Mouse (Mus musculus) hematopoietic stem cell, adult 5-6 weeks (primary cell): ENCODE data around the gene Lyve1. TPM values are rescaled to one million over a fixed set of nuclear protein-coding genes. Genes with fewer than 3 reads are reported as not detected.
A peak's percentile ranks its signal among the peaks of the same experiment; 100 is the strongest.
"Not testable (repeated sequence)": the region's sequence is repeated elsewhere in the genome, so short reads cannot be mapped to it uniquely, and the experiment has no call there.

Experiments used
- ATAC-seq, 2 experiments: fragments of 125-278 bp in 1 of 2; replicated peaks in 1 of 2; 2 replicates each; pipeline ENCODE4 v1.8.0; 2016 to 2017; ENCODE audit warnings: inconsistent platforms in 2 of 2, mild to moderate bottlenecking in 2 of 2, moderate number of reproducible peaks in 2 of 2, low read depth in 1 of 2, moderate TSS enrichment in 1 of 2; ENCODE audit not compliant: low FRiP score in 2 of 2, poor library complexity in 2 of 2, severe bottlenecking in 2 of 2, insufficient read depth in 1 of 2, low TSS enrichment in 1 of 2
- total RNA-seq: library from RNA; stranded (forward); fragments of 172-1452, 232-1000 nt; gene quantifications from 2 replicates; pipeline ENCODE4 v1.2.3, GENCODE M21; 2017

Lyve1 gene
- 0.31 TPM in 1 of 2 replicates, not detected in the other for total RNA-seq

- ATAC-seq: no peak
Observed at GRCm38 (mm10) chr7:110862751-110863289, at the start of gene Lyve1. TSS of gene Lyve1 (minus strand) at chr7:110863239.

- peak; percentile 45 to 72; a peak in 3 of 4 replicates for ATAC-seq
Observed at GRCm38 (mm10) chr7:110908209-110909144, 45.4 kb upstream of the Lyve1 start.

GRCm38 (mm10) chr7:110906566-110906965, 43.5 kb upstream of the Lyve1 start:
- ATAC-seq: no peak

GRCm38 (mm10) chr7:110903226-110903625, 40.2 kb upstream of the Lyve1 start:
- ATAC-seq: peak in 1 of 2 experiments; percentile 36; a peak in 1 of 4 replicates

- no peak for ATAC-seq
Observed at GRCm38 (mm10) chr7:110897202-110897601, 34.2 kb upstream of the Lyve1 start.

GRCm38 (mm10) chr7:110896453-110896852, 33.4 kb upstream of the Lyve1 start:
- ATAC-seq: no peak

GRCm38 (mm10) chr7:110895772-110896171, 32.7 kb upstream of the Lyve1 start:
- ATAC-seq: not testable (repeated sequence)

GRCm38 (mm10) chr7:110894673-110895072, 31.6 kb upstream of the Lyve1 start:
- peak in 1 of 2 experiments; percentile 37; a peak in 1 of 4 replicates for ATAC-seq

GRCm38 (mm10) chr7:110893943-110894610, 31.0 kb upstream of the Lyve1 start:
- ATAC-seq: peak in 1 of 2 experiments; percentile 49; a peak in 1 of 4 replicates

- 0 out of 4 replicates have a peak, but pooled peaks of 1 of the 2 experiments have one; percentile 34 for ATAC-seq
Observed at GRCm38 (mm10) chr7:110891501-110891986, 28.5 kb upstream of the Lyve1 start.

GRCm38 (mm10) chr7:110881746-110882333, 18.8 kb upstream of the Lyve1 start:
- ATAC-seq: no peak

GRCm38 (mm10) chr7:110878028-110878427, 15.0 kb upstream of the Lyve1 start:
- ATAC-seq: 0 out of 4 replicates have a peak, but pooled peaks of 1 of the 2 experiments have one; percentile 25

GRCm38 (mm10) chr7:110876965-110877364, 13.9 kb upstream of the Lyve1 start:
- ATAC-seq: no peak

- ATAC-seq: no peak
Observed at GRCm38 (mm10) chr7:110868807-110869206, 5.8 kb upstream of the Lyve1 start.

- ATAC-seq: no peak
Observed at GRCm38 (mm10) chr7:110867116-110867515, 4.1 kb upstream of the Lyve1 start.

- ATAC-seq: no peak
Observed at GRCm38 (mm10) chr7:110866021-110866420, 3.0 kb upstream of the Lyve1 start.

- ATAC-seq: no peak
Observed at GRCm38 (mm10) chr7:110865570-110865969, 2.5 kb upstream of the Lyve1 start.
